Mouse (Mus musculus): ENCODE measurements around the gene A030003K21Rik.

- TF ChIP-seq CTCF (IDR thresholded peaks at IDR 0.05; ENCODE audit: extremely low read depth, insufficient read length, insufficient replicate concordance, low read depth, low read length) (no peak), POLR2A (IDR thresholded peaks at IDR 0.05; ENCODE audit: low read depth, low read length) (no peak)
These were observed 42.0 kb downstream of the A030003K21Rik start for GRCm38 (mm10) chr1:82901201-82901600.

Data from small intestine, adult 2 months (tissue).